Mouse (Mus musculus): ENCODE results near the gene Clca3a1. TPM values are rescaled to one million over a fixed set of nuclear protein-coding genes. Genes with fewer than 3 reads are reported as not detected.
A peak's percentile ranks its signal among the peaks of the same experiment; 100 is the strongest.
"Not testable (repeated sequence)": the region's sequence is repeated elsewhere in the genome, so short reads cannot be mapped to it uniquely, and the experiment has no call there.

The Clca3a1 gene
- total RNA-seq (2012; rRNA removed) (not detected in 2 replicates), total RNA-seq (2014; rRNA removed) (not detected in 2 replicates), polyA plus RNA-seq (2012; ENCODE audit: insufficient read length, low read depth) (0.27 TPM in 1 of 2 replicates, not detected in the other)

GRCm38 (mm10) chr3:144760592-144761309 lies at the start of gene Clca3a1:
TSS of gene Clca3a1 (minus strand) at chr3:144760977.
- Histone ChIP-seq H3K4me3 (replicated peaks in 1 of 3; ENCODE audit: low read depth in 2 of 3, low read length in 2 of 3, poor library complexity in 1 of 3) (no peak within 1 kb of the TSS), H3K27ac (ENCODE audit: insufficient read depth, low read depth) (no peak within 1 kb of the TSS)

GRCm38 (mm10) chr3:144808153-144808925 lies 47.6 kb upstream of the Clca3a1 start:
- in situ Hi-C loops (cut with MboI; ENCODE audit: low pct_ligation_motif_present, low pct_unique_long_range_greater_than_20kb, low sequenced_read_pairs); H3K4me1 ChIP-seq (ENCODE audit: control insufficient read depth in 1 of 2, insufficient read depth in 2 of 2); H3K79me2 ChIP-seq (replicated peaks; ENCODE audit: control insufficient read depth, extremely low read depth, insufficient read depth, poor library complexity, severe bottlenecking); DNase-seq (ENCODE audit: extremely low read depth); H3K4me3 ChIP-seq (replicated peaks in 1 of 3; ENCODE audit: low read depth in 2 of 3, low read length in 2 of 3, poor library complexity in 1 of 3); H3K36me3 ChIP-seq (replicated peaks in 1 of 2; ENCODE audit: control insufficient read depth in 1 of 2, insufficient read depth in 1 of 2, low read length in 1 of 2); H3K9ac ChIP-seq (ENCODE audit: insufficient read depth, low read depth); H3K4me2 ChIP-seq (ENCODE audit: insufficient read depth, low read depth, poor library complexity, severe bottlenecking); dilution Hi-C loops (cut with MboI; ENCODE audit: extremely low pct_ligation_motif_present, extremely low pct_unique_long_range_greater_than_20kb, low sequenced_read_pairs); H3K9me3 ChIP-seq (replicated peaks; ENCODE audit: low read length); H3K27ac ChIP-seq (ENCODE audit: insufficient read depth, low read depth); H3K27me3 ChIP-seq (replicated peaks): not testable (repeated sequence)

More at GRCm38 (mm10) chr3:144760592-144761309, at the start of gene Clca3a1:
- TF ChIP-seq MAZ (IDR thresholded peaks at IDR 0.05; ENCODE audit: low read depth, low read length): no peak
- TF ChIP-seq IRF4 (IDR thresholded peaks at IDR 0.05; ENCODE audit: low read depth, low read length): no peak
- no peak within 1 kb of the TSS for H3K9ac ChIP-seq (ENCODE audit: insufficient read depth, low read depth)
- no peaks in the 10 kb centered on the region for H3K4me1 ChIP-seq (ENCODE audit: control insufficient read depth in 1 of 2, insufficient read depth in 2 of 2)
- H3K4me2 ChIP-seq (ENCODE audit: insufficient read depth, low read depth, poor library complexity, severe bottlenecking): no peak within 1 kb of the TSS
- dilution Hi-C loops (cut with MboI; ENCODE audit: extremely low pct_ligation_motif_present, extremely low pct_unique_long_range_greater_than_20kb, low sequenced_read_pairs) (no loop called here), in situ Hi-C loops (cut with MboI; ENCODE audit: low pct_ligation_motif_present, low pct_unique_long_range_greater_than_20kb, low sequenced_read_pairs) (no loop called here)
- no peaks in the 10 kb centered on the region for H3K79me2 ChIP-seq (replicated peaks; ENCODE audit: control insufficient read depth, extremely low read depth, insufficient read depth, poor library complexity, severe bottlenecking)
- H3K36me3 ChIP-seq (replicated peaks in 1 of 2; ENCODE audit: control insufficient read depth in 1 of 2, insufficient read depth in 1 of 2, low read length in 1 of 2): no peaks in the 10 kb centered on the region
- no peaks in the 10 kb centered on the region for H3K9me3 ChIP-seq (replicated peaks; ENCODE audit: low read length)
- H3K27me3 ChIP-seq (replicated peaks): no peaks in the 10 kb centered on the region
- DNase-seq (ENCODE audit: extremely low read depth): no peak

GRCm38 (mm10) chr3:144806626-144807025 lies 45.8 kb upstream of the Clca3a1 start:
- H3K36me3 ChIP-seq (replicated peaks in 1 of 2; ENCODE audit: control insufficient read depth in 1 of 2, insufficient read depth in 1 of 2, low read length in 1 of 2); DNase-seq (ENCODE audit: extremely low read depth); dilution Hi-C loops (cut with MboI; ENCODE audit: extremely low pct_ligation_motif_present, extremely low pct_unique_long_range_greater_than_20kb, low sequenced_read_pairs); H3K4me1 ChIP-seq (ENCODE audit: control insufficient read depth in 1 of 2, insufficient read depth in 2 of 2); in situ Hi-C loops (cut with MboI; ENCODE audit: low pct_ligation_motif_present, low pct_unique_long_range_greater_than_20kb, low sequenced_read_pairs); H3K27ac ChIP-seq (ENCODE audit: insufficient read depth, low read depth); H3K79me2 ChIP-seq (replicated peaks; ENCODE audit: control insufficient read depth, extremely low read depth, insufficient read depth, poor library complexity, severe bottlenecking); H3K4me2 ChIP-seq (ENCODE audit: insufficient read depth, low read depth, poor library complexity, severe bottlenecking); H3K9ac ChIP-seq (ENCODE audit: insufficient read depth, low read depth); H3K27me3 ChIP-seq (replicated peaks); H3K4me3 ChIP-seq (replicated peaks in 1 of 3; ENCODE audit: low read depth in 2 of 3, low read length in 2 of 3, poor library complexity in 1 of 3); H3K9me3 ChIP-seq (replicated peaks; ENCODE audit: low read length): not testable (repeated sequence)

- dilution Hi-C loops (cut with MboI; ENCODE audit: extremely low pct_ligation_motif_present, extremely low pct_unique_long_range_greater_than_20kb, low sequenced_read_pairs) (no loop called here), in situ Hi-C loops (cut with MboI; ENCODE audit: low pct_ligation_motif_present, low pct_unique_long_range_greater_than_20kb, low sequenced_read_pairs) (no loop called here)
- peak; percentile 82 for DNase-seq (ENCODE audit: extremely low read depth)
- Histone ChIP-seq H3K27me3 (replicated peaks) (no peaks in the 10 kb centered on the region), H3K79me2 (replicated peaks; ENCODE audit: control insufficient read depth, extremely low read depth, insufficient read depth, poor library complexity, severe bottlenecking) (no peaks in the 10 kb centered on the region), H3K4me2 (ENCODE audit: insufficient read depth, low read depth, poor library complexity, severe bottlenecking) (no peak overlapping the region), H3K36me3 (replicated peaks in 1 of 2; ENCODE audit: control insufficient read depth in 1 of 2, insufficient read depth in 1 of 2, low read length in 1 of 2) (no peaks in the 10 kb centered on the region), H3K9ac (ENCODE audit: insufficient read depth, low read depth) (no peak overlapping the region), H3K9me3 (replicated peaks; ENCODE audit: low read length) (no peaks in the 10 kb centered on the region), H3K4me1 (ENCODE audit: control insufficient read depth in 1 of 2, insufficient read depth in 2 of 2) (no peaks in the 10 kb centered on the region), H3K4me3 (replicated peaks in 1 of 3; ENCODE audit: low read depth in 2 of 3, low read length in 2 of 3, poor library complexity in 1 of 3) (no peak overlapping the region), H3K27ac (ENCODE audit: insufficient read depth, low read depth) (no peak overlapping the region)
- TF ChIP-seq MAX (IDR thresholded peaks at IDR 0.05; ENCODE audit: low read length) (no peak), GABPA (IDR thresholded peaks at IDR 0.05; ENCODE audit: insufficient replicate concordance, low read depth, low read length) (no peak), SMC3 (IDR thresholded peaks at IDR 0.05; ENCODE audit: low read depth, low read length) (peak; percentile 73), USF1 (IDR thresholded peaks at IDR 0.05; ENCODE audit: low read depth, low read length) (no peak), CTCF (conservative IDR thresholded peaks at IDR 0.05 in 1 of 2, IDR thresholded peaks at IDR 0.05 in 1 of 2; ENCODE audit: low read depth in 2 of 2, low read length in 2 of 2) (peak; percentile 67 to 82), ZC3H11A (IDR thresholded peaks at IDR 0.05; ENCODE audit: low read depth, low read length) (0 out of 2 replicates have a peak, but pooled peaks have one; percentile 1), RAD21 (IDR thresholded peaks at IDR 0.05; ENCODE audit: low read depth, low read length) (peak; percentile 73)
Measured at GRCm38 (mm10) chr3:144801861-144802260, 41.1 kb upstream of the Clca3a1 start.

Data from CH12.LX (cell line).